Mouse (Mus musculus) retina, postnatal 1 day (tissue): Measurements from ENCODE around the gene Stx5a.

Experiments
- DNase-seq: peaks from one replicate; pipeline ENCODE4 v3.0.0-alpha.2; 2012

Gene Stx5a

GRCm38 (mm10) chr19:8803204-8803780, 62.1 kb downstream of the Stx5a start:
- DNase-seq, result no peak

GRCm38 (mm10) chr19:8803879-8804660, 62.9 kb downstream of the Stx5a start:
- no peak for DNase-seq
